Mouse (Mus musculus) WW6 (cell line): ENCODE data around the gene D11Wsu47e.

Experiments
- DNase-seq: peaks from one replicate; pipeline ENCODE4 v3.0.0-alpha.2; 2013; ENCODE audit warnings: low read depth, low spot score

Gene D11Wsu47e

GRCm38 (mm10) chr11:113666648-113667047 lies 17.6 kb upstream of the D11Wsu47e start:
- DNase-seq = peak; percentile 42

- no peak for DNase-seq
Measured at GRCm38 (mm10) chr11:113667122-113667521, 17.1 kb upstream of the D11Wsu47e start.

- DNase-seq = no peak
Measured at GRCm38 (mm10) chr11:113667704-113668103, 16.5 kb upstream of the D11Wsu47e start.

- DNase-seq = no peak
Measured at GRCm38 (mm10) chr11:113668857-113669256, 15.4 kb upstream of the D11Wsu47e start.

- DNase-seq = no peak
Measured at GRCm38 (mm10) chr11:113669711-113670110, 14.5 kb upstream of the D11Wsu47e start.

- no peak for DNase-seq
Measured at GRCm38 (mm10) chr11:113673614-113674013, 10.6 kb upstream of the D11Wsu47e start.

GRCm38 (mm10) chr11:113674595-113674994 lies 9.6 kb upstream of the D11Wsu47e start:
- DNase-seq = no peak

- no peak for DNase-seq
Measured at GRCm38 (mm10) chr11:113676847-113677246, 7.4 kb upstream of the D11Wsu47e start.

- no peak for DNase-seq
Measured at GRCm38 (mm10) chr11:113677378-113677777, 6.8 kb upstream of the D11Wsu47e start.

- DNase-seq = no peak
Measured at GRCm38 (mm10) chr11:113678373-113678772, 5.8 kb upstream of the D11Wsu47e start.

- no peak for DNase-seq
Measured at GRCm38 (mm10) chr11:113680954-113681353, 3.3 kb upstream of the D11Wsu47e start.

- no peak for DNase-seq
Measured at GRCm38 (mm10) chr11:113681979-113682378, 2.2 kb upstream of the D11Wsu47e start.

GRCm38 (mm10) chr11:113682897-113683626 lies 1.1 kb upstream of the D11Wsu47e start:
- DNase-seq = no peak

- DNase-seq = no peak
Measured at GRCm38 (mm10) chr11:113683627-113683956, 620 bp upstream of the D11Wsu47e start.

- no peak for DNase-seq
Measured at GRCm38 (mm10) chr11:113684707-113685426, 655 bp downstream of the D11Wsu47e start.

GRCm38 (mm10) chr11:113687031-113687430 lies 2.8 kb downstream of the D11Wsu47e start:
- no peak for DNase-seq

GRCm38 (mm10) chr11:113690506-113690905 lies 6.3 kb downstream of the D11Wsu47e start:
- no peak for DNase-seq

GRCm38 (mm10) chr11:113691318-113691717 lies 7.1 kb downstream of the D11Wsu47e start:
- no peak for DNase-seq

- no peak for DNase-seq
Measured at GRCm38 (mm10) chr11:113691851-113692250, 7.6 kb downstream of the D11Wsu47e start.

- DNase-seq = no peak
Measured at GRCm38 (mm10) chr11:113697571-113697970, 13.4 kb downstream of the D11Wsu47e start.

GRCm38 (mm10) chr11:113698013-113698545 lies 13.9 kb downstream of the D11Wsu47e start:
- DNase-seq = no peak

- DNase-seq = no peak
Measured at GRCm38 (mm10) chr11:113699643-113700042, 15.4 kb downstream of the D11Wsu47e start.

GRCm38 (mm10) chr11:113703758-113704157 lies 19.5 kb downstream of the D11Wsu47e start:
- no peak for DNase-seq
